Comparison of ENCODE assay signal across 18 mouse cellular contexts in the genomic region with DNA sequence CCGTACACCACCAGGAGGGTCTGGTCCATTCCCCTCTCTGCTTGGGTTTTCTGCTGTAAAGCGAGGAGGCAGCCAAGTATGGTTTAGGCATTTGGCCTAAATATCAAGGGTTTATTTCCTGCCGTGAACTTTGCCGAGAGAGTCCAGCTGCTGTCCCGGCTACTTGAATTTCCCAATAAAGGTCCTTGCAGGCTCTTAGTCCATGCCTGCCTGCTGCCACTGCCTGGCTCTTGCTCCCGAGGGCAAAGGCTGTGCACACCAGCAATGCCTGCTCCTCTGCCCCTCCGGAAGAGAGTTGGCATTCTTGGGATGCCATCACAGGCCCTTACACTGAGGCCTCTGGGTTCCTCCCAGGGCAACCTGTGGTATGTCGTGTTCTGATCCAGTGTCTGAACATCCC. TPM values are rescaled to one million over a fixed set of nuclear protein-coding genes. Genes with fewer than 3 reads are reported as not detected.
DNase-seq lines count a peak whose midpoint lies in the region; ATAC-seq and TF ChIP-seq lines count a peak whose summit lies in the region.
"Had no signal": no experiment of that assay in that cellular context is flagged by ENCODE, and none has a peak within 500 bp of the region (broad histone marks: within the 10 kb centered on the region; RNA-seq: fewer than 3 reads in every experiment).

No protein-coding gene starts in this region.

- TF ChIP-seq POLR2A in heart, adult 2 months (IDR thresholded peaks at IDR 0.05; ENCODE audit: insufficient read depth, low read depth, low read length): no peak

- intact Hi-C loops in heart, adult 2 months (cut with DNase I): no loop called here

- no peak overlapping the region for H3K4me3 ChIP-seq in heart, embryonic 14.5 days (ENCODE audit: control insufficient read depth in 1 of 2, insufficient read depth in 1 of 2, low read depth in 1 of 2, low read length in 2 of 2)
- no peak overlapping the region for H3K4me3 ChIP-seq in heart, adult 2 months
- H3K4me3 ChIP-seq in forebrain, embryonic 13.5 days: no peak overlapping the region
- H3K4me3 ChIP-seq: forebrain, embryonic 10.5 days; liver, embryonic 12.5 days; midbrain, embryonic 10.5 days; stomach, embryonic 15.5 days had no signal

- H3K27me3 ChIP-seq in heart, embryonic 14.5 days (ENCODE audit: control insufficient read depth, insufficient read depth, low read length): no peaks in the 10 kb centered on the region
- no peaks in the 10 kb centered on the region for H3K27me3 ChIP-seq in heart, adult 2 months (ENCODE audit: control insufficient read depth, insufficient read depth, low read length)
- H3K27me3 ChIP-seq in forebrain, embryonic 13.5 days: no peaks in the 10 kb centered on the region
- H3K27me3 ChIP-seq: liver, embryonic 12.5 days; stomach, embryonic 15.5 days had no signal

- no peak overlapping the region for H3K9ac ChIP-seq in heart, embryonic 14.5 days (ENCODE audit: low read length)
- no peak overlapping the region for H3K9ac ChIP-seq in heart, adult 2 months (ENCODE audit: low read depth, low read length)
- no peak overlapping the region for H3K9ac ChIP-seq in forebrain, embryonic 13.5 days
- H3K9ac ChIP-seq: liver, embryonic 12.5 days; stomach, embryonic 15.5 days had no signal

- 0 out of 4 replicates have a peak overlapping the region, but pooled peaks have one; percentile 2 to 15 for H3K27ac ChIP-seq in heart, embryonic 14.5 days (replicated peaks in 1 of 2; ENCODE audit: control insufficient read depth in 1 of 2, insufficient read depth in 1 of 2, low read depth in 2 of 2, low read length in 2 of 2)
- H3K27ac ChIP-seq in heart, adult 2 months: no peak overlapping the region
- H3K27ac ChIP-seq in forebrain, embryonic 13.5 days: no peak overlapping the region
- H3K27ac ChIP-seq: forebrain, embryonic 10.5 days; liver, embryonic 12.5 days; midbrain, embryonic 10.5 days; stomach, embryonic 15.5 days had no signal

- no peak for TF ChIP-seq EP300 in heart, adult 2 months (IDR thresholded peaks at IDR 0.05; ENCODE audit: insufficient read depth, low read depth, low read length)

- no peak for ATAC-seq in heart, embryonic 14.5 days (ENCODE audit: insufficient number of reproducible peaks, insufficient read depth, low FRiP score, low read depth)
- no peak for ATAC-seq in forebrain, embryonic 13.5 days
- ATAC-seq: activated CD4-positive, CD25-positive, alpha-beta regulatory T cell, adult 4 months; CD4-positive, CD25-positive, alpha-beta regulatory T cell, adult 4 months; liver, embryonic 12.5 days had no signal

- peaks cover 16 to 27% of the 10 kb centered on the region in 2 experiments for H3K4me1 ChIP-seq in heart, embryonic 14.5 days (ENCODE audit: control insufficient read depth in 2 of 2, insufficient read depth in 2 of 2, low read length in 2 of 2)
- H3K4me1 ChIP-seq in heart, adult 2 months (ENCODE audit: control insufficient read depth, insufficient read depth, low read length): no peaks in the 10 kb centered on the region; the same call in 1 of the 2 replicates
- H3K4me1 ChIP-seq in forebrain, embryonic 13.5 days: no peaks in the 10 kb centered on the region

- 47% methylated on average over 8 of the region's 8 CpGs for WGBS in heart, embryonic 14.5 days
- WGBS in heart, adult 2 months: 53% methylated on average over 8 of the region's 8 CpGs
- 84% methylated on average over 8 of the region's 8 CpGs for WGBS in forebrain, embryonic 13.5 days

- TF ChIP-seq CTCF in heart, adult 2 months (IDR thresholded peaks at IDR 0.05): no peak

- H3K4me2 ChIP-seq in heart, embryonic 14.5 days (ENCODE audit: low read length): no peak overlapping the region
- no peak overlapping the region for H3K4me2 ChIP-seq in forebrain, embryonic 13.5 days
- H3K4me2 ChIP-seq: liver, embryonic 12.5 days; stomach, embryonic 15.5 days had no signal

- no peak for DNase-seq in heart, adult 2 months
- peak; percentile 35 for DNase-seq in testis, postnatal 10 days (ENCODE audit: low spot score)
- no peak for DNase-seq in testis, postnatal 14 days (ENCODE audit: low spot score)
- DNase-seq in kidney, postnatal 10 days: peak; percentile 74
- no peak for DNase-seq in urinary bladder, postnatal 14 days (ENCODE audit: low spot score)
- DNase-seq in spleen, adult 18-20 months: no peak
- DNase-seq: cerebellum, adult 9-11 months; right cerebral cortex, postnatal 25 days had no signal

- no peaks in the 10 kb centered on the region for H3K79me2 ChIP-seq in heart, adult 2 months (replicated peaks; ENCODE audit: control insufficient read depth, insufficient read depth, low read length)

- H3K36me3 ChIP-seq in heart, embryonic 14.5 days (ENCODE audit: control insufficient read depth, insufficient read depth, low read length): peaks cover 12% of the 10 kb centered on the region; the same call in 1 of the 2 replicates
- no peaks in the 10 kb centered on the region for H3K36me3 ChIP-seq in heart, adult 2 months (ENCODE audit: control insufficient read depth, insufficient read depth, low read length)
- H3K36me3 ChIP-seq in forebrain, embryonic 13.5 days (ENCODE audit: poor library complexity, severe bottlenecking): 0 out of 2 replicates have a peak, but pooled peaks cover 4% of the 10 kb centered on the region
- H3K36me3 ChIP-seq: stomach, embryonic 15.5 days had no signal

- H3K9me3 ChIP-seq in heart, embryonic 14.5 days (ENCODE audit: control insufficient read depth, low read length): no peaks in the 10 kb centered on the region
- H3K9me3 ChIP-seq in forebrain, embryonic 13.5 days (replicated peaks): no peaks in the 10 kb centered on the region
- H3K9me3 ChIP-seq: forebrain, embryonic 10.5 days; liver, embryonic 12.5 days; midbrain, embryonic 10.5 days; stomach, embryonic 15.5 days had no signal

RNA-seq across cellular contexts. Expression of a gene that starts 28.9 kb away (rescaled TPM):
- 0.99 and 2.0 TPM in 2 replicates for polyA plus RNA-seq in heart, embryonic 14.5 days (2014; fragmentation: Nextera tagmentation; extraction: Ambion mirVana)
- total RNA-seq in heart, adult 2 months (2021): under 1 TPM; 0.64 to 0.70 TPM
- polyA plus RNA-seq in heart, adult 2 months (2012; rRNA removed): 1.6 and 2.3 TPM in 2 replicates
- polyA plus RNA-seq in forebrain, embryonic 13.5 days (2015; fragmentation: Nextera tagmentation; extraction: Ambion mirVana): 4.3 and 5.0 TPM in 2 replicates

RNA-seq across cellular contexts. Expression of a gene that starts 35.3 kb away (rescaled TPM):
- polyA plus RNA-seq in heart, embryonic 14.5 days (2014; fragmentation: Nextera tagmentation; extraction: Ambion mirVana): 10.8 and 11.3 TPM in 2 replicates
- 10 to 100 TPM in 1 of 2 experiments, 1 to 10 TPM in 1; 6.6 to 10.4 TPM for total RNA-seq in heart, adult 2 months (2021)
- 10.3 and 10.5 TPM in 2 replicates for polyA plus RNA-seq in heart, adult 2 months (2012; rRNA removed)
- polyA plus RNA-seq in forebrain, embryonic 13.5 days (2015; fragmentation: Nextera tagmentation; extraction: Ambion mirVana): 10.9 and 11.0 TPM in 2 replicates

RNA-seq across cellular contexts. Expression of a gene that starts 38.4 kb away (rescaled TPM):
- 7.9 and 9.3 TPM in 2 replicates for polyA plus RNA-seq in heart, embryonic 14.5 days (2014; fragmentation: Nextera tagmentation; extraction: Ambion mirVana)
- 10 to 100 TPM; 12.9 to 19.4 TPM for total RNA-seq in heart, adult 2 months (2021)
- 6.4 and 7.4 TPM in 2 replicates for polyA plus RNA-seq in heart, adult 2 months (2012; rRNA removed)
- 13.4 and 13.9 TPM in 2 replicates for polyA plus RNA-seq in forebrain, embryonic 13.5 days (2015; fragmentation: Nextera tagmentation; extraction: Ambion mirVana)

RNA-seq across cellular contexts. Expression of a gene that starts 56.7 kb away (rescaled TPM):
- polyA plus RNA-seq in heart, embryonic 14.5 days (2014; fragmentation: Nextera tagmentation; extraction: Ambion mirVana): 0.67 TPM in 1 of 2 replicates, not detected in the other
- total RNA-seq in heart, adult 2 months (2021): not detected
- not detected in 2 replicates for polyA plus RNA-seq in heart, adult 2 months (2012; rRNA removed)
- 0.79 and 1.1 TPM in 2 replicates for polyA plus RNA-seq in forebrain, embryonic 13.5 days (2015; fragmentation: Nextera tagmentation; extraction: Ambion mirVana)
- total RNA-seq: hematopoietic stem cell, adult 5-6 weeks had no signal
- polyA plus RNA-seq: large intestine, adult 2 months; liver, embryonic 12.5 days had no signal

Comparison
In these comparisons a context has a peak if more than half of its experiments do, and no peak if none do; other contexts are left out.
1. H3K27ac ChIP-seq: peak in heart, embryonic 14.5 days (2 of 2); none in heart, adult 2 months (single experiment) and forebrain, embryonic 13.5 days (single experiment).
2. DNase-seq: peak in testis, postnatal 10 days (single experiment) and kidney, postnatal 10 days (single experiment); none in heart, adult 2 months (0 of 2), testis, postnatal 14 days (single experiment), urinary bladder, postnatal 14 days (single experiment) and spleen, adult 18-20 months (0 of 2).